Mouse (Mus musculus): ENCODE data around the gene Mast2. TPM values are rescaled to one million over a fixed set of nuclear protein-coding genes. Genes with fewer than 3 reads are reported as not detected.
A peak's percentile ranks its signal among the peaks of the same experiment; 100 is the strongest.

Mast2 gene
- polyA plus RNA-seq, 1 experiment = 10.7 TPM

DNA sequence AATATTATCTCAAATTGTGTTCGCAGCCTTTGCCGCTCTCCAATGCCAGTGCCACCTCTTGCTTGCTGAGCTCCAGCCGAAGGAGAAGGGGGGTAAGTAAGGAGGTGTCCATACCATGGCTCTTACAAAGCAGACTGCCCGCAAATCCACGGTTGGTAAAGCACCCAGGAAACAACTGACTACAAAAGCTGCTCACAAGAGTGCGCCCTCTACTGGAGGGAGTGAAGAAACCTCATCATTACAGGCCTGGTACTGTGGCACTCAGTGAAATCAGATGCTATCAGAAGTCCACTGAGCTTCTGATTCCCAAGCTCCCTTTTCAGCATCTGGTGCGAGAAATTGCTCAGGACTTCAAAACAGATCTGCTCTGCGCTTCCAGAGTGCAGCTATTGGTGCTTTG, 15.3 kb downstream of the Mast2 start:
- Histone ChIP-seq H3K4me3 (ENCODE audit: insufficient read depth, low read depth, low read length) (no peak overlapping the region), H3K4me1 (ENCODE audit: control insufficient read depth, insufficient read depth, insufficient read length, low read length) (0 out of 2 replicates have a peak, but pooled peaks cover 1% of the 10 kb centered on the region), H3K27ac (replicated peaks; ENCODE audit: low read depth, low read length) (no peak overlapping the region)

DNA sequence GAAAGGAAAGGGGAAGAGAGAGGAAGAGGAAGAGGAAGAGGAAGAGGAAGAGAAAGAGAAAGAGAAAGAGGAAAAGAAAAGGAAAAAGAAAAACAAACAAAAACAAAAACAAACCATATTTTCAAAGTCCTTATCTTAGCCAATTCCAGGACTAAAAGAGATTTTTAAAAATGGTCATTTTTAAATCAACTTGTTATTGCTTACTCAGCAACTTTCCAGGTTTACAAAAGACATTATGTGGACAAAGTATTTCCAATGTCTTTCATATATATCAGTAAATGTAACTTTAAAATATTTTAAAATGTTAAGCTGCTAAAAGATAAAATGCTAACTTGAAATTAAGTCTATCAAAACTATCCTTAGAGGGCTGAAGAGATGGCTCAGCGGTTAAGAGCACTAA, 24.6 kb downstream of the Mast2 start:
- 0 out of 2 replicates have a peak, but pooled peaks cover 4% of the 10 kb centered on the region for H3K4me1 ChIP-seq (ENCODE audit: control insufficient read depth, insufficient read depth, insufficient read length, low read length)
- H3K4me3 ChIP-seq (ENCODE audit: insufficient read depth, low read depth, low read length) = no peak overlapping the region
- no peak overlapping the region for H3K27ac ChIP-seq (replicated peaks; ENCODE audit: low read depth, low read length)

DNA sequence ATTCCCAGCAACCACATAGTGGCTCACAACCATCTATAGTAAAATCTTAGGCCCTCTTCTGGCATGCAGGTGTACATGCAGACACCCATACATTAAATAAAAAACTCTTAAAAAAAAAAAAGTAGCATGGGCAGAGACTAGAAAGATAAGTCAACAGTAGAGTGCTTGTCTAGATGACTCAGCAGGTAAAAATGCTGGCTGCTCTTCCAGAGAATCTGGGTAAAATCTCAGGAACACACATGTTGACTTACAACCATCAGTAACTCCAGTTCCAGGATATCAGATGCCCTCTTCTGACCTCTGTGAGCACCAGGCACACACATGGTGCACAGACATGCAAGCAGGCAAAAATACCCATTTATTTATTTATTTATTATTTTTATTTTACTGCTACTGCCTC, 25.4 kb downstream of the Mast2 start:
- no peak overlapping the region for H3K4me3 ChIP-seq (ENCODE audit: insufficient read depth, low read depth, low read length)
- H3K27ac ChIP-seq (replicated peaks; ENCODE audit: low read depth, low read length) = no peak overlapping the region
- H3K4me1 ChIP-seq (ENCODE audit: control insufficient read depth, insufficient read depth, insufficient read length, low read length) = 0 out of 2 replicates have a peak, but pooled peaks cover 1% of the 10 kb centered on the region

DNA sequence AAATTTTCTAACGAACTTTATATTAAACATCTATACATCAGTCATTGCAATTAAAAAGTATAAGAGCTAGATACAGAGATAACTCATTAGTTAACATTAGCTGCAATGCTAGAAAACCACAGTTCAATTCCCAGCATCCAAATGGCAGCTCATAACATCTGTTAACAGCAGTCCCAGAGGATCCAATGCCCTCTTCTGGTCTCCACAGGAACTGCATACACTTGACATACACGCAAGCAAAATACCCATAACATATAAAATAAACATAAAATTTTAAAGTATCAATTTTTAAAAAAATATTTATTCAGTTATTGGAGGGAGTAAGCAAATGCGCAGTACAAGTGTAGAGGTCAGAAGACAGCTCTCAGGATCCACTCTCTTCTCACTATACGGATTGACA, 28.4 kb downstream of the Mast2 start:
- H3K4me1 ChIP-seq (ENCODE audit: control insufficient read depth, insufficient read depth, insufficient read length, low read length) = no peaks in the 10 kb centered on the region
- H3K27ac ChIP-seq (replicated peaks; ENCODE audit: low read depth, low read length) = no peak overlapping the region
- no peak overlapping the region for H3K4me3 ChIP-seq (ENCODE audit: insufficient read depth, low read depth, low read length)

DNA sequence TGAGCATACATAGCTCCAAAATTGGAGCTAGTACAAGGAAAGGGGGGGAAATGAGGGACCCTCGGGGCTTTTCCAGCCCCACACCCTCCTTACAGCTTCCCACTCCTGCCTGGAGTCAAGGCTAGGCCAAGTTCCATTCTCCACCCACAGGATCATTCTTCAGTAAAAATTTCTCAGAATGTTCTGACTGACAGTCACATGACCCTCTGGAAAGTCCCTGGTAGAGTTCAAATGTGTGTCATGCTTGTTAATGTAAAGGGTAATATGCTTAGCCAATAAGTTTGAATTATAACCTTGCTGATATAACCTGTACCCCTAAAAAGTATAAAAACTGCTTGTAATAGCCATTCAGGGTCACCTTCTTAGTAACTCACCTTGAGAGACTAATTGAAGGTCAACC, 41.8 kb downstream of the Mast2 start:
- H3K4me1 ChIP-seq (ENCODE audit: control insufficient read depth, insufficient read depth, insufficient read length, low read length) = no peaks in the 10 kb centered on the region
- no peak overlapping the region for H3K27ac ChIP-seq (replicated peaks; ENCODE audit: low read depth, low read length)
- no peak overlapping the region for H3K4me3 ChIP-seq (ENCODE audit: insufficient read depth, low read depth, low read length)

DNA sequence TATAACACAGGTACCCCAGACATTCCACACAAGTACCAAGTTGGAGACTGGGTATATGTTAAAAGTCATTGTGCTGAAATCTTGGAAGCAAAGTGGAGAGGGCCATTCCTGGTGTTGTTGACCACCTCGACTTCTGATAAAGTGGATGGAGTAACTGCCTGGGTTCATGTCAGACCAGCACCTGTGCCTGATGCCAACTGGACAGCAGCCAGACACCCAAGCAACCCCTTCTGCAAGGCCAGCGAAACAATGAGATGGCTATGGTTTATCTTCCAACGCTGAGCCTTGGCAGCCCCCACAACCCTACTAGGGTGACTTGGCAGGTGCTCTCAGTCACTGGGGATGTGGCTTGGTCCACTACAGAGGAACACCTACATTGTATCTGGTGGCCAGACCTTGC, 42.8 kb downstream of the Mast2 start:
- Histone ChIP-seq H3K27ac (replicated peaks; ENCODE audit: low read depth, low read length) (no peak overlapping the region), H3K4me1 (ENCODE audit: control insufficient read depth, insufficient read depth, insufficient read length, low read length) (no peaks in the 10 kb centered on the region), H3K4me3 (ENCODE audit: insufficient read depth, low read depth, low read length) (no peak overlapping the region)

DNA sequence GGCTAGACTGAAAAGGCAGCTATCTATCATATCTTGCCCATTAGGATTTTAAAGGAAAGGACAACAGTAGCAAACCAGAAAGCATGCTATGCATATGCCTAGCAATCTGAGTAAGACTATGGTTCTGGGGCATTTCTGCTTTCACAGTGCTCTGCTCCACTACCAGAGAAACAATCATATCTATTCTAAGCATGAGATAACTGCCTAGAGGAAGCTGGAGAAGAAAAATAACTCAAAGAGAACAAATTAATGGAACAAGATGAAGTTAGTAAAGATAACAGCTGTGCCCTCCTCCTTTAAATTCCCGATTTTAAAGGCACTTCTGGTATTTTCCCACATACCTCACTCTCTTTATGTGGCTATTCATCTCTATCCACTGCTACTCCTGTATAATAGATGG, 51.0 kb downstream of the Mast2 start:
- H3K4me1 ChIP-seq (ENCODE audit: control insufficient read depth, insufficient read depth, insufficient read length, low read length) = no peaks in the 10 kb centered on the region
- no peak overlapping the region for H3K4me3 ChIP-seq (ENCODE audit: insufficient read depth, low read depth, low read length)
- no peak overlapping the region for H3K27ac ChIP-seq (replicated peaks; ENCODE audit: low read depth, low read length)

DNA sequence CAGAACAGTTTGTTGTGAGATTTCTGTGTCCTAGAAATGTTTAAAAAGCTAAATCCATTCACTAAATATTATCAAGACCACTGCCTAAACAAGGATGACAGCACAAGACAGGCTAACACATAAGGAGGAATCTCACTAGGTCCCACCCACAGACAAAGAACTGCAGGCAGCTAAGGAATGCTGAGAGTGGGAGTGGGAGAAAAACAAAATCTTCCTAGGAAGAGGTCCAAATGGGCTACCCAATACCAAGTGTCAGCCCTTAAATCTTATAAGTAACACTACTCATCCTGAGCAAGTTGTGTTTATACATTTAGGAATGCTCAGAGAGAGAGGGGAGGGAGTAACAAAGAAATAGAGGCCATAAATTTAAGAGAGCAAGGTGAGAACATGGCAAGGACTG, 52.6 kb downstream of the Mast2 start:
- Histone ChIP-seq H3K4me1 (ENCODE audit: control insufficient read depth, insufficient read depth, insufficient read length, low read length) (no peaks in the 10 kb centered on the region), H3K4me3 (ENCODE audit: insufficient read depth, low read depth, low read length) (no peak overlapping the region), H3K27ac (replicated peaks; ENCODE audit: low read depth, low read length) (no peak overlapping the region)

DNA sequence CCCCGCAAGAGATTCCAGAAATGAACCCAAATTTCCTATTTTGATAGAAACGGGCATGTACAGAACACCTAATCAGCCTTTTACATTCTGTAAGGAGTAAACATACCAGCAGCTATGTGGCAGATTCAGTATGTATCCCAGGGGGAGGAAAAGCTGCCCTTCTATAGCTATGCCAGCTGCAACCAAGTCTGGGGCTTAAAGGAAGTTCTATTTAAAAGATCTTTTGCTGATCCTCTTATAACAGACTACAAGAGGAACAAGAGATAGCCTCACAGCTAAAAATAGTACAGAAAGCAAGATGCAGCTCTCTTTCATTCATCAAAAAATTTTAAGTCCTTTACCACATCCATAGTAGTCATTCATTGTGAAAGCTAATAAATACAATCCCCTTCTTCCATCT, 57.3 kb downstream of the Mast2 start:
- 0 out of 2 replicates have a peak, but pooled peaks cover 2% of the 10 kb centered on the region for H3K4me1 ChIP-seq (ENCODE audit: control insufficient read depth, insufficient read depth, insufficient read length, low read length)
- no peak overlapping the region for H3K27ac ChIP-seq (replicated peaks; ENCODE audit: low read depth, low read length)
- H3K4me3 ChIP-seq (ENCODE audit: insufficient read depth, low read depth, low read length) = no peak overlapping the region

DNA sequence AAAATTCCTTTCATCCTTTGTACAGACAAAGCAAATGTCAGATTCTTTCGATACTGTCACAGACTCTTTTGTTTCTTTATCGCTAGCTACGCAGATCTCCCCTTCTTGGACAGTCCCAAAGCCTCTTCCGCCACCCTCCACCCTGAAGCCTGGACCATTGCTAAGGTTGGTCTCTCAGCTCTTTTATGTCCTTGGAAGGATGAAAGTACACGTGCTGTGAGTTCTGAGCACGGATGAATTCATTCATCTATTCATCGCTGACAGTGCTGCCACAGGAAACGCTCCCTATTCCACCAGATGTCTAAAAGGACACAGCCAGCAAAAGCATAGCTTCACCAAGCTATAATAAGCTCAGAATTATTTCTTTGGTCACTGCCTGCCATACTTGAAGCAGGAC, 58.0 kb downstream of the Mast2 start:
- 0 out of 2 replicates have a peak, but pooled peaks cover 2% of the 10 kb centered on the region for H3K4me1 ChIP-seq (ENCODE audit: control insufficient read depth, insufficient read depth, insufficient read length, low read length)
- H3K27ac ChIP-seq (replicated peaks; ENCODE audit: low read depth, low read length) = no peak overlapping the region
- H3K4me3 ChIP-seq (ENCODE audit: insufficient read depth, low read depth, low read length) = peak overlapping the region; percentile 46; the same call in 1 of the 2 replicates

DNA sequence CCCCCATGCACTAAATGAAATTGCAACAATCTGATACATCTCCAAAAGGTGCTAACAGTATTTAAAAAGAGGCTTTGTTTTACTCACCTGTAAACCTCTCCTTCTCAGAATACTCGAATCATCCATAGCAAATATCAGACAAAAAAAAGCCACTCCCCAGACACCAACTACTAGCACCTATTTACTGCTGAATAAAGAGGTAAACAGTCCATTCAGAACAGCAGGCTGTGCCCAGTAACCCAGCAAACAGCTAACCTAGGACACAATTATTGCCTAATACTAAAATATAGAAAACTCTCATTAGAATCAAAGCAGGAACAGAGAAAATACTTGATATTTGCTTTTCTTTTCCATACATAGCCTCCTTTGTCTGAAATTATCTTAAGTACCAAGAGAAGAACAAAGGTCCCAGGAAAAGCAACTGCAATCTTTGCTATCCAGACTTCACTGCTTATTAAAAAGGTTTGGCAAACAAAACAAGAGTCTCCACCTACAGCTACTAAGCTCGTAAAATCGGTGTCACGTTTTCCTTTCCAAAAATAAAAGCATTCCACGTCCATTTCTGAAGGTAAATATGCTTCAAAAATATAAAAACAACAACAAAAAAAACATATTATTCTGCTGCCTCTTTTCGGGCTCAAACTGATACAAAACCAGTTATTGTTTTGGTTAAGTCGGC, 58.6 kb downstream of the Mast2 start:
- Histone ChIP-seq H3K27ac (replicated peaks; ENCODE audit: low read depth, low read length) (no peak overlapping the region), H3K4me3 (ENCODE audit: insufficient read depth, low read depth, low read length) (peak overlapping the region; percentile 46; the same call in 1 of the 2 replicates), H3K4me1 (ENCODE audit: control insufficient read depth, insufficient read depth, insufficient read length, low read length) (0 out of 2 replicates have a peak, but pooled peaks cover 2% of the 10 kb centered on the region)

DNA sequence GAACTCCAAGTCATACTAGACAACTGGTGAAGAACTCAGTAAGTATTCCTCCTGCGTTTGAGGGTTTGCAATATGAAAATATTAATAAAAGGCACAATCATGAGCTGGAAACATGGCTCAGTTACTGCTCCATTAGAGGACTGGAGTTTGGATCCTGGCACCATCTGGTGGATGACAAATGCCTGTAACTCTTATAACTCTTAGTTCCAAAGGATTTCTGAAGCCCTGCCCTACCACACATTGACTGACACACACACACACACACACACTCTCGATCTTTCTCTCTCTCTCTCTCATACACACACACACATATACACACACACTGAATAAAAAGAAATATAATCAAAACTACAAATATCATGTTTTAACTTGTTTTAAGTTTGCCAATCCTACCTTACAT, 60.1 kb downstream of the Mast2 start:
- H3K27ac ChIP-seq (replicated peaks; ENCODE audit: low read depth, low read length) = no peak overlapping the region
- 0 out of 2 replicates have a peak, but pooled peaks cover 2% of the 10 kb centered on the region for H3K4me1 ChIP-seq (ENCODE audit: control insufficient read depth, insufficient read depth, insufficient read length, low read length)
- no peak overlapping the region for H3K4me3 ChIP-seq (ENCODE audit: insufficient read depth, low read depth, low read length)

DNA sequence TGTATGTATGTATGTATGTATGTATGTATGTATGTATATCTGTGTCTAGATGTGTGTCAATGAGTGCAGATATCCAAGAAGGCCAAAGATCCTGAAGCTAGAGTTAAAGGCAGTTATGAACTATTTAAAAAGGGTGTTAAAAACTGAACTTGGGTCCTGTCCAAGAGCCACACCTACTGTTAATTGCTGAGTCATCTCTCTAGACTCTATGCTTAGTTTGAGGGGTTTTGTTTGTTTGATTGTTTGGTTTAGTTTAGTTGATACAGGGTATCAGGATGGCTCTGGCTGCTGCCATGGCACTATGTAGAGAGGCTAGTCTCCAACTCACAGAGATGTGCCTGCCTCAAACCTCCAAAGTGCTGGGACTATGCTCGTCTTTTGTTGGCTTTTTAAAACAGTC, 61.3 kb downstream of the Mast2 start:
- Histone ChIP-seq H3K4me1 (ENCODE audit: control insufficient read depth, insufficient read depth, insufficient read length, low read length) (0 out of 2 replicates have a peak, but pooled peaks cover 2% of the 10 kb centered on the region), H3K4me3 (ENCODE audit: insufficient read depth, low read depth, low read length) (no peak overlapping the region), H3K27ac (replicated peaks; ENCODE audit: low read depth, low read length) (no peak overlapping the region)

DNA sequence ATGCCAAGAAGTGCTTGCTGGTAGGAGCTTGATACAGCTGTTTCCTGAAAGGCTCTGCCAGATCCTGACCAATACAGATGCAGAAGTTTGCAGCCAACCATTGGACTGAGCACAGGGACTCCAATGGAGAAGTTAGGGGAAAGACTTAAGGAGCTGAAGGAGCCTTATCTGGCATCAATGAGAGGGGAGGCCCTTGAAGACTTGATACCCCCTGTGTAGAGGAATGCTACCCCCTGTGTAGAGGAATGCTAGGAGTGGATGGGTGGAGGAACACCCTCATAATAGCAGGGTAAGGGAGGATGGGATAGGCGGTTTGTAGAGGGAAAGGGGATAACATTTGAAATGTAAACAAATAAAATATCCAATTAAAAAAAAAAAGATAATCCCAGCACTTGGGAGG, 65.9 kb downstream of the Mast2 start:
- Histone ChIP-seq H3K4me1 (ENCODE audit: control insufficient read depth, insufficient read depth, insufficient read length, low read length) (no peaks in the 10 kb centered on the region), H3K27ac (replicated peaks; ENCODE audit: low read depth, low read length) (no peak overlapping the region), H3K4me3 (ENCODE audit: insufficient read depth, low read depth, low read length) (no peak overlapping the region)

DNA sequence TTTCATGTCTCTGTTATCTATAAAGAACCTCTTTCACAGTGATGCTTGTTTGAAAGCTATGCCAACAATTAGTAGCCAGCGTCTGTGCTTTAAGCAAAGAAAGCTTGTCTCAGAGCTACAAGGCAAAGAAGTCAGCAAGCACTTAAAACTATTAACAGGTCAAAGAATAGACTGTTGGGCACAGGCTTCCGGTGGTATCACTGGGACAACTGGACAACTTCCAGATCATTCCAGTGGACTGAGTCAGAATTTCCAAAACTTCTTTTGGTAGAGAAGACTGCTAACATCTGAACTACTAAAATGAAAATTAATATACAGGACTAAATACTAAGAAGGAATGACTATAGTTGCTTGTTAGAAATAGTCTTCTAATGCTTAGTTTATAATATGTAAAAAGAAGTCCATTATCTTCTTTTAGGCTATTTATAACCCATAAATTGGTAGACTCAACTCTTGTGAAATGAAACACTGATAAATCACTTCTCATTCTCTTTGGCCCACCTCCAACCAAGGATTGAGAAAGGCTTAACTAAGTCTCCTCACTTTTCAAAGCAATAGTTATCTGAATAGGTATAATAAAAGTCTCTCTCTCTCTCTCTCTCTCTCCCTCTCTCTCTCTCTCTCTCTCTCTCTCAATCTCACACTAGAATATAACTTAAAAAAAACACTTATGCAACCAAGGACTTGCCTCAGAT, 85.9 kb downstream of the Mast2 start:
- H3K4me3 ChIP-seq (ENCODE audit: insufficient read depth, low read depth, low read length) = no peak overlapping the region
- peak overlapping the region; percentile 59; the same call in 1 of the 2 replicates for H3K27ac ChIP-seq (replicated peaks; ENCODE audit: low read depth, low read length)
- H3K4me1 ChIP-seq (ENCODE audit: control insufficient read depth, insufficient read depth, insufficient read length, low read length) = no peaks in the 10 kb centered on the region

DNA sequence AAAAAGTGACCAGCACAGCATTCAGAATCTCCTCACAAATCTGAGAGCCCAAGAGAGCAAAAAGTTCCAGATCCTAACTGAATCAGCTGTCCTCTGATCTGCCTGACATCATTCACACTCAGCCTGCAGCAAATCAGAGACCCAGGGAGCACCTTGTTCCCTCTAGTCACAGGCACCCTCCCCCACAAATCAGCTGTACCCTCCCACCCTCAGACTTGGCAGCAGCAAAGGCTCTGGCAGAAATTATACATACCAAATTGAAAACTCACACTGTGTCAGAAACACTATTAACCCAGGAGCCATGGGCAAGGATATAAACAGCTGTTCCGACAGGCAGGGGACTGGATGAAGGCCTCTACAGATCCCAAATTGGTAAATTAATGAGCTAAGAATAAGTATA, 92.3 kb downstream of the Mast2 start:
- H3K4me1 ChIP-seq (ENCODE audit: control insufficient read depth, insufficient read depth, insufficient read length, low read length) = peaks cover 5% of the 10 kb centered on the region; the same call in 1 of the 2 replicates
- 0 out of 2 replicates have a peak overlapping the region, but pooled peaks have one; percentile 3 for H3K27ac ChIP-seq (replicated peaks; ENCODE audit: low read depth, low read length)
- no peak overlapping the region for H3K4me3 ChIP-seq (ENCODE audit: insufficient read depth, low read depth, low read length)
